Mouse (Mus musculus) gastrocnemius, postnatal 25 days (tissue): ENCODE measurements around the gene Atg101. TPM values are rescaled to one million over a fixed set of nuclear protein-coding genes. Genes with fewer than 3 reads are reported as not detected.

ENCODE experiments used
- DNase-seq: peaks from one replicate; pipeline ENCODE4 v3.0.0; 2022
- total RNA-seq, 2 experiments: library from RNA; stranded (reverse); gene quantifications; 1 replicate in 1 of 2; 2 replicates in 1 of 2; pipeline ENCODE4 v1.2.3; 2021

Gene Atg101
- total RNA-seq, 2 experiments from 2014 or later: 22.3 to 31.3 TPM

DNA sequence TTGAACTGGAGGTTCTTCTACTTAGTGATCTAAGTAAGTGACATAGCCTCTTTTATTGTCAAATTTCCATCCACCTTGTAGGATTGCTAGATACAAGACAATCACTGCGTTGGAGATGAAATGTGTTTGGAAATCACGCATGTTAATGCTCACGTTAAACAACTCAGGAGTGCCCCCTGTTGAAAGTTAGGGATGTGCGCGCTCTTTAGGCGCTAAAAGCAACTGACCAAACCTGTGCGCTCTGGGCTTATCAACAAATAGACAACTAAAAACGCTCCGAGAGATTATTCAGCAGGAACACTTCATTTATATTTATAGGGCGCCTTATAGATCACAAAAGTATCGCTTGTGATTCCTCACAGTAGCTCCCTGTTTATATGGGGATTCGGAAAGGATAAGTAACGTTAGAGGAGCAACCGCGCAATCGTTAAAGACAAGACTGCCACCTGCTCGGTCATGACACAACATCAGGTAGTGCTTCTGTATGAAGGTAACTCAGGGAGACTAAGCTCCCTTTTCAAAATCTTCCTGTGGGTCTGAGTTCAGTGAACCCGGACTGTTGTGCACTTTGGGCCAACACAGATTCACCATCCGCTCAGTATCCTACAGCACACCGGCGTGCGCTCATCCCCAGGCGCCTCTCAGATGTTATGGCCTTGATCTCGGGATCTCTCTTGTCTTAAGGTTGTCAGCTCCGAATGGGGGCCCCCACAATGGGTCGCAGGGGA, 725 bp upstream of the Atg101 start:
- no peak for DNase-seq

DNA sequence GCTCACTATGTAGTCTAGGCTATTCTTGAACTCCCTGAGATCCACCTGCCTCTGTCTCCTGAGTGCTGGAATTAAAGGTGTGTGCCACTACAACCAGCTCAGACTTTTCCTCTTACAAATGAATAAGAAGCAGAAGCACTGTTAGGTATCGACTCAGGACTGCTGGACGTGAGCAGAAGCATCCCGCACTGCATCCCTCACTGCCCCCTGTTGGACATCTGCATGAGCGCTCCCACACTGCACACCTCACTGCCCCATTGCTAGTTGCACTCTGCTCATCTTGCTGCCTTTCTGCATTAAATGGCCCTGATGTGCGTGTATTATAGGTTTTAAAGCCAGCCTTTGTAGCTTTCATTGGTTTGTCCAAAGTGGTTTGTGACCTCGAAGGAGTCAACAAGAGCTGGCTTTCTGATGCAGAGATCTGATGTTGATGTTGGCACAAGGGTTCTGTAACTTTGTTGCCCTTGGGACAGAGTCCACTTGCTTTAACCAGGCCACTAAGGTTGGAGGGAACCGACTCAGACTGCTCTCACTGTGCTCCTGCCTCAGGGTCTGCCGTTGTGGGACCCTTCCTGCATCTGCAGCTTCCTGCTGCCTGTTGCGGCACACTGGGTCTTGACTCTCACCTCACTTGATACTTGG, 2.2 kb downstream of the Atg101 start:
- no peak for DNase-seq

DNA sequence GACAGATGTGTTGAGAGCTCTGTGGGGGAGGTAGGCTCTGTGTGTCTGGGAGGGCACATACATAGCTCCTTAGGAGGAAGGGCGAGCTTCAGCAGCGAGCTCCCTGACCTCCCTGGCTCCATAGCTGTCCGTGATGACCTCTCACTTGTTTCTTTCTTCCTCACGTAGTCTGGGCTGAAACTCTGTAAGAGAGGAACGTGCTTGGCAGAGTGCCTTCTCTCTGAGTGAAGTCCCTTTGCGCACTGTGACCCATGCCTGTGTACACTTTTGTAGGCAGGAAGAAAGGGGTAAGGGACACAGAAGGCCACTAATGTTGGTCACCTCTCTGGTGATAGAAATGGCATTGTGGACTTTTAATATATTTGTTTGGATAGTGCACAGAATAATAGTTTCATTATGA, 3.3 kb downstream of the Atg101 start:
- no peak for DNase-seq

DNA sequence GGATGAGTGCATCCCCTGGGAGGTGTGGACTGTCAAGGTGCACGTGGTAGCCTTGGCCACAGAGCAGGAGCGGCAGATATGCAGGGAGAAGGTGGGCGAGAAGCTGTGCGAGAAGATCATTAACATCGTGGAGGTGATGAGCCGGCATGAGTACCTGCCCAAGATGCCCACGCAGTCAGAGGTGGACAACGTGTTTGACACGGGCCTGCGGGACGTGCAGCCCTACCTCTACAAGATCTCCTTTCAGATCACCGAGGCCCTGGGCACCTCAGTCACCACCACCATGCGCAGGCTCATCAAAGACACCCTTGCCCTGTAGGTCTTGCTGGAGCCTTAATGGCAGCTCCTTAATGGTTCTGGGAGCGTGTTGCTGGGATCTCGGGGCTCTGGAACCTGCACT, 6.3 kb downstream of the Atg101 start:
- DNase-seq: no peak

DNA sequence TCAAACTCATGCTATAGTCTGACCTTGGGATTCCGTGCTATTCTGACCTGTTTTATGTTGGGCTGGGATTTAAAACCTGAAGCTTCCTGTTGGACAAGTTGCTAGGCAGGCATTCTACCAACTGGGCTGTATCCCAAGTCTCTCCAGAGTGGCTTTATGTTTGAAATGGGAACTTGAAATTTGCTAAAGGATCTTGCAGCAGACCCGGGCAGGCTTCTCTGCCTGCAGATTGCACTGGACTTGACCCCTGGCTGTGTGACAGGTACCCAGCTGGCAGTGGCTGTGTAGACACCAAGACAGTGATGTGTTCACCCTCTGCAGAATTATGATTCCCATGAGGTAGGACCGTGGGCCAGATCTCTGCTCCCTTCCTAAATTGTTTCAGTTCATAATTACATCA, 7.9 kb downstream of the Atg101 start:
- DNase-seq: no peak

DNA sequence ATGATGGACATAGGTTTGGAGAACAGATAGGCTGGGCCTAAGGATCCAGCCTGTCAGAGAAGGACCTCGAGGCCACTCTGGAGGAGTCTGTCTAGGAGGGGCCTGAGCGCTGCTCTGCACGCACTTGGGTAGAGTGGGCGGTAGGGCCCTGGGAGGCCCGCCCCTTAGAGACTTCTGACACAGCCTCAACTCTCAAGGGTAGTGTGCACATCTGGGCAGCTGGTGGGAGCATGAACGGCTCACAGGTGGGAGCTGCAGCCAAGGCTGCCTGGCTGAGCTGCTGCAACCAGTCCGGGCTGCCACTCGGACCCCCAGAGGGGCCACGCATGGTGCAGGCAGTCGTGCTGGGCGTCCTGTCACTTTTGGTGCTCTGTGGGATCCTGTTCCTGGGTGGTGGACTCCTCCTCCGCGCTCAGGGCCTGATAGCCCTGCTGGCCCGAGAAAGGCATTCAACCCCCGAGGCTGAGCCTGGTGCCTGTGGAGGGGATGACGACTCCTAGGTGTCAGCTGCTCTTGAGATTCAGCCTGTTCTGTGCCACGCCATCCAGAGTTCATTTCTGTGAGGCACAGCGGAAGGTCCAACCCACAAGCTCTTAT, 9.1 kb downstream of the Atg101 start, which contains the start of gene 6030408B16Rik:
6030408B16Rik (plus strand) TSS at position 188 of the 597 bp plus-strand sequence.
- no peak for DNase-seq

DNA sequence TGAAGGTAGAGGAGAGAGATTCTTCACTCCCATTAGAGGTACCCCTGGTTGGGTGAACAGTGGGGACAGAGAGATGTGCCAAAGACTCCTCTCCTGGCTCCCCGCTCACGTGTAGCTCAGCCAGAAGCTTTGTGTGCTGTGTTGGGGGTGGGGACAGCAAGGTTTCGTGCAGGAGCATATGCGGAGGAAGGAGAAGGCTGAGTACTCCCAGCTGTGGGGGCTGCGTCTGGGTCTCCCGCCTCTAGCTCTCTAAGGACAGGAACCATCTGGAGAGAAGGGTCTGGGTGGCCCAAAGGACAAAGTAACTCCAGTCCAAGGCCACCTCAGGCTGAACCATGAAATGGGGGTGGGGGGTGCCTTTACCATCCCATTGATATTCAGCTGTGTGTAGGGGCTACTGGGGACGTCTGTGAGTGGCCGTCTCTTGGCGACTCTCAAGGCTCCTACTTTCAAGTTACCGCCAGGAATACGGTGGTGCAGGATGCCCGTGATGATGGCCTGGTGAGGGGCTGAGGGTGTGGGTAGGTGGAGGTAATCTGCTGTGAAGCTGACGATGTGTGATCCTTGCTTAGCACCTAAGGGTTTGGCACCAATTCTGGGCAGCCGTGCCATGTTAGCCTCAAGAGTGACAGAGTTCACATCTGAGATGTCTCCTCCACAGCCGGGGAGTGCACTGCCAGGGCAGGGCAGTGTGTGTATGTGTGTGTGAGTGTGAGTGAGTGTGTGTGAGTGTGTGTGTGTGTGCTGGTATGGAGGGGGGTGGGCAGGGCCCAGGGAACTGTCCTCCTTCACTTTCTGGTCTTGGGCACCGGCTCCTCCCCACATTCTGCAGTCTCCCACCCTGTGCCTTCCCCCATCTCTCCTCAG, 10.2 kb downstream of the Atg101 start:
- DNase-seq: no peak

DNA sequence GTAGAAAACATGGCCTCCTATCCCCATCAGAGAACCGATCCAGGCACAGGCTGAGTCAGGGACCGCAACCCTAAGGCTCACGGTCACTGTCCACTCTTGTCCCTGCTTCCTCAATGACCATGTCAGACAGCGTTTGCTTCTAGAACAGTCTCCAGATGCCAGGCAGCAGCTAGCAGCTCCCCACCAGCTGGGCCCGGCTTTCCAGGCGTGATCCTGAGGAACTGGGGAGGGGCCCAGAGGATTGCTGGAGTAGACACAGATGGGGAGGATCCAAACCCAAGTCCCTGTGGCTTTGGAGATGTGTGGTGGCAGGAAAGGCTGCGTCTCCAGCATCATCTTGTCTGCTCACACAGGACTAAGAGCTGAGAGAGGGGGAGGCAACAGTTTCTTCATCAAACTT, 11.0 kb downstream of the Atg101 start:
- no peak for DNase-seq

DNA sequence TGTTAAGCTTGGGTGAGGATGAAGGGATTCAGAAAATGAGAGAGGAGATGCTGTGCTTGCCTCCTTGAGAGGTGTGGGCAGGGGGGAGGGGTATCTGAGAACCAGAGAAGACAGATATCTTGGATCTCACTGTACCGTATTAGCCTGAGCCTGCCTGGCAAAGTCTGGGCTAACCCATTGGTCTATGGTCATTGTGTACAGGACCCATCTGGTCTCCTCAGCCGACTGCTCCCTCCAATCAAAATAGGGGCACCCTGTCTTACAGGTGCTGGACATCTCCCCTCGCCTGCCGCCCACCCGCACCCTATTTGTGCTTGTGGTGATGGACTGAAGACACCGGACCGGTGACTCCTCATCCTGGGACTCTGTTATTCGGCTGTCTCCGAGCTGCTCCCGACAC, 11.5 kb downstream of the Atg101 start:
- no peak for DNase-seq

DNA sequence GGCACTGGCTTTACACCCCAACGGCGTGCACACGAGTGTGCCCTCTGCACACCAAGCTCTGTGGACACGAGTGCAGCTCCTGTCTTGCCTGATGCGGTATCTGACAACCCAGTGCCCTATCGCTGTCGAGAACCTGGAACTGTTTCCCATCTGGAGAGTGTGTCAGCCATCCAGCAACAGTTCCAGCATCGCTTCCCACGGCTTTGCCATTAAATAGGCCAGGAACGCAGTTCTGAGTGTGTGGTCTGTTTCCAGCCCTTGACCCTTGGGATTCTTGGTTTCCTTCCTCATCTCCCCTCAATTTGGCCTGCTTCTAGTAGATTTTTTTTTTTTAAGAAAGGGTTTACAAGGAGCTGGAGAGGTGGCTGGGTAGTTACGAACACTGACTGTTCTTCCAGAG, 12.0 kb downstream of the Atg101 start:
- no peak for DNase-seq

DNA sequence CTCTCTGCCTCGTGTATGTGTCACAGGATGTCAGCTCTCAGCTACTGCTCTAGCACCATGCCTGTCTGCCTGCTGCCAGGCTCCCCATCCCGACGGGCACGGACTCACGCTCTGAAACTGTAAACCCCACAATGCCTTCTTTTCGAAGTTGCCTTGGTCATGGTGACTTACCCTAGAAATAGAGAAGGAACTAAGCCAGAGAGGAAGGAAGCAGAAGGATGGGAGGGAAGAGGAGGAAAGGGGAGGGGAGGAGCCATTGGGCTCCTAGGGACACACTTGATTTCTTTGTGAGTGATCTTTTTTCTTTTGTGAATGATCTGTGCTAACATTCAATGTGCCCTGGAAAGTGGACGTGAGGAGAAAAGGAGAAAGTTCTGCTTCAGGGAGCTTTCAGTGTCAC, 13.9 kb downstream of the Atg101 start:
- DNase-seq: no peak

DNA sequence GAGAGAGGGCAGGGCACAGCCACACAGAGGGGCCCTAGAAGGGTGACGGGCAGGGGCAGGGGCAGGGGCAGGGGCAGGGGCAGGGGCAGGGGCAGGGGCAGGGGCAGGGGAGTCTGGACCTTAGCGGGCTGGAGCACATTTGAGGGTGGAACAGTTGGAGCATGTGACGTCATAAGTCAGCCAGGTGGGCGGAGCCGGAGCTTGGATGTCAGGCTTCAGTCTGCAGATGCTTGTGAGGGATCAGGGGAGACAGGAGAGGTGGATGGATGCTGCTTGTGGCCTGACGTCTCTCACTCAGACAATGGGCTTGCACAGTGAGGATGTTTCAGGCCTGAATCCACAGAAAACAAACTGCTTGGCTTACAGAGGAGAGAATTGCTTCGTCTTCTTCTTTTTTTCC, 14.5 kb downstream of the Atg101 start:
- DNase-seq: no peak

DNA sequence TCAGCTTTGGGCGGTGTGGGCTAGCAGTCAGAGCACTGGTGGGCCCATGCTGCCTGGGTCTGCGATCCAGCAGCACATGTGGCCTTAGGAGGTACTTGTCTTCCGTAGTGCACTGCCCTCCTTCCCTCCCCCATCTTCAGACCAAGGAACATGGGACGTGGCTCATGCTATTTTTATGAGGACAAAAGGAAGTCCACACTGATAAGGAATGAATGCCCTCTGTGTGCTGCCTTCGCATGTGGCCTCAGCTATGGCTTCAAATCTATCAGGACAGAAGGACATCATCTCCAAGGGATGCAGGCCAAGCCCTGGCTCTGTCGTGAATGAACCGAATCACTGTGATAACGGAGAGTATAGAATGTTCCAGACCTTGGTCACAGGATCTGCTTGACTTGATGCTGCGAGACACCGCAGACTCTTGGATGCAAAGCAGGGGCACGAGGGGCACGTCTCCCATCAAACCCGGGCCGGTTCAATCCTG, 15.4 kb downstream of the Atg101 start:
- DNase-seq: no peak

DNA sequence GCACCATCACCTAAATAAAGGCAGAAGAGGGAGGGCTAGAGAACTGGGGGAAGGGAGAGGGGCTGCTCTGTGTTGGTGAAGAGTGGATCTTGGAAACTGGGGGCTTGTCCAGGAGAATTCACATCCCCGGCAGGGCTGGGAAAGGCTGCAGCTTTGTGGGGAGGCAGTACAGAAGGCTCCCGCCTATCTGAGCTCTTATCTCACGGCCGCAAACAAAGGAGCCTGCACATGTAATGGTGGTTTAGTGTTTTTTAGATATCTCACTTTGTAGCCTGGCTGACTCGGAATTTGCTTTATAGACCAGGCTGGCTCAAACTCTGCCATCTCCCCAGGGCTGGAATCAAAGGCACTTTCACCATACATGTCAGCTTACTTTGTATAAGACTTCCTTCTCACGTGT, 16.1 kb downstream of the Atg101 start:
- no peak for DNase-seq

DNA sequence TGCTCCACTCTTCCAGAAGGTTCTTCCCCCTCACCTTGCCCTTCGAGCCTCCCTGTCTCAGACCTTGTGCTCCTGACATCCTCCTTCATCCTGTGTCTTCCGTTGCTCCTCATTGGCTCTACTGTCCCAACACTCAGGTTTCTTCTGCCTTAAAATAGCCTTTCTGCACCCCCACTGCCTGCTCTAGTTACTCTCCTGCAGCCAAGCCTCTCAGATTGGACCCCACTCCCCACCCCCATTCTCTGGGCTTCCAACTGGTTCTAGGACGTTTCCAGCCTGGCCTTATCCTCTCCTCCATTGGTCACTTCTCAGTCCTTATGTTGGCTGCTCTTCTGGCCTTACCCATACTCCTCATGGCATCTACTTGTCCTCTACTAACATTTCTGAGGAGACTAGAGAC, 18.1 kb downstream of the Atg101 start:
- DNase-seq: peak; percentile 82

DNA sequence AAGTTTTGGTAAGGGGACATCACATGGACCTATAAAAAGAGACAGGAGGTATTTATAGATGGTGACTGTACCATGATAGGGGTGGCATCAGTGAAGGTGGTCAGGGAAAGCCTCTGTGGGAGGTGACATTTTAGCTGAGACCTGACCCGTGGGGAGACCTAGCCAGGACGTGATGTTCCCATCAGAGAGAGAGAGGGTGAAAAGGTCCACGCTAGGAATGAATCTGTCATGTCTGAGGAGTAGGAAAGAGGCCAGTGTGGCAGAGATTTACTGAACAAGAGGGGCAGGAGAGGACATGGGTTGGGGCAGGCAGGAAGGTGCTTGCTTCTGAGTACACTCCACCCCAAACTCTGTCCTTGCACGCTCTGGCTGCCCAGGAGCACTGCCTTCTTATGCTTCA, 19.8 kb downstream of the Atg101 start:
- DNase-seq: peak; percentile 81

DNA sequence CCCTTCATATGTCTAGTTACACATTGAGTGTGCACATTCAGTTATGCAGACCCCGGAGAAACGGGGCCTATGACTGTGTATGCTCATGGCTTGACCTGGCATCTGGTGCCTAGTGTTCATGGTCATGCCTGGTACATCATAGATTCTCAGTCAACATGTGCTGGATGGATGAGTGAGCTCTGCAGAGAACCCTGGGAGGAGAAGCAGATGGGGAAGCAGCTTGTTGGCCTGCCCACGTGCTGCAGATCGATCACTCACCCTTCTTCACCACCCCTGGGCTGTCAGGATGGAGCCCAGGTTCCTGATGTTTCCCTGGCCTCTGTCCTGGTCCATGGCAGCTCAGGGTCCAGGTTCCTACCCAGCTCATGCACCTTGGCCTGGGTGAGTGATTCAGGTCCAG, 22.4 kb downstream of the Atg101 start:
- no peak for DNase-seq

DNA sequence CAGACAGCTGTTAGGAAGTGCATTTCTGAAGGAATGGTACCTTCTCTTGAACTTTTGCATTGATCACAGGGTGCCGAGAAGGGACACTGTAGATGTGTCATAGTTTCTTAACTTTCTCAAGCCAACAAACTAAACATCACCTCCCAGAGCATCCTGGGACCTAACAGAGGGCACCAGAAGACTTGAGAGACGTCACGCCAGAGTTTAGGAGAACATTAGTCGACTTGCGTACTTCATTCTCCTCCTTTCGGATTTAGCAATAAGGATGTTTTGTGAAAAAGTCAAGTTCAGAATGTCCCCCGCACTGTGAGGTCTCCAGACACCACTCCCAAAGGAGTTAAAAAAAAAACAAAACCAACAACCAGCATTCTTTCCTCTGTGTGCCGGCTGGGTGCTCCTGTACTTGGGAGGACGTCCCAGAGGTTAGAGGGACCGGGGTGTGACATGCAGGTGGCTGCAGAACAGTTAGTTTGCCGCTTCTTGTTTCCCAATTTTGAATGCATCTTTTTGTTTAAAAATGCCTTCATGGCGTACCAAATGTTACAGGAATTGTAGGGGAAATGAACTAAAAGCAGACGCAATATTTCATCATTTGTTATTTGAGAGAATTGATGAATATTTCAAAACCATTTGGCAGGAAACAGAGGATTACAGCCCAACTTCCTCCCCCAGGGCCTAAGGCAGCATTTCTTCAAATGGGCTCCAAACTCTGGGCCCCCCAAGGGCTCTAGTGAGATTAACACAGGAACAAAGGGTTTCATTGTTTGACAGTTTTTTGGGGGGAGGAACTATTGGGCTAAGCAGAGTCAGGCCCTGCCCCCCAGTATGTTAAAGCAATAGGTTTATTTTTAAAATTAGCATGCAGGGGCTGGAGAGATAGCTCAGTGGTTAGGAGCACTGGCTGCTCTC, 24.6 kb downstream of the Atg101 start:
- peak; percentile 57 for DNase-seq

DNA sequence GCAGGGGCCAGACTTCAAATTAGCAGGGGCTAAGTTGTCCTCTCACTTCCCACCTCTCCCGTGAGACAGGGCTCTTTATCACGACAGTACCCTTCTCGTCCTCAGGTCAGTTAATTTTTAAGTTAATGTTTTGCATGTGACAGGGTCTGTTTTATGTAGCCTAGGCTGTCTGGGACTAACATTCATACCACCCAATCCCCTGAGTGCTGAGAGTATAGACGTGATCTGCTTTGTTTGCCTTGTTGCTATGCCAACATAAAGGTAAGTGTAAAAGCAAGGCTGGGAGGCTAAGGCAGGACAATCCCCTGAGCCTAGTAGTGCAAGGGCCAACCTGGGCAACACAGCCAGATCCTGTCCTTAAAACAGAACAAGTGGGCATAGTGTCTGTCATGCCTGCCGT, 25.4 kb downstream of the Atg101 start:
- DNase-seq: no peak

DNA sequence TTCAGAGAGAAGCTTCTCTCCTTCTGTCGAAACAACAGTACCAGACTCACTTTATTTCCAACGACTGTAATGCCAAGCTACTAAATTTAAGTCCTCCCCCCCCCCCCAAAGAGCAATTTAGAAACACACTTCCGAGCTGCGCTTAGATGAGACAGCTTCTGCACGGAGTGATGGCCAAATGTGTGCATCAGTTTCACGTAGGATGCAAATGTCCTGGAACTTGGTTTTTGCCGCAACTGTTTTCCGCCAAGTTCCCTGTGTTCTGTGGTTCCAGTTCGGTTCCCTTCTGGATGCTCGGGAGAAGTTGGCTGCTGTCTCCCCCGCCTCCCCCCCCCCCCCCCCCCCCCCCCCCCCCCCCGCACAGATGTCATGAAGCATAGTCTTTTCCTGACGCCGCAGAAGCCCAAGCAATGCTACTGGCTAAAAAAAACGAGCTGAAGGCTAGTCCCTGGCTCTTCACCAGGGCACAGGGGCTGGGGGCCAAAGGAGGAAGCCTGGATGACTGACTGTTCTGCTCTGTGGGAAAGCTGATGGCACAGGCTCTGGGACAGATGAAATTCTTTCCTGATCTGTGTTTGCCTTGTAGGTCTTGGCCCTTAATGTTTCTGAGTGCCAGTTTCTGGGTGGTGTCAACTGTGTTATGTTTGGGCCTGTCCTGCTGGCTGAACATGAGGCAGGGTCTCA, 27.2 kb downstream of the Atg101 start:
- peak; percentile 72 for DNase-seq

DNA sequence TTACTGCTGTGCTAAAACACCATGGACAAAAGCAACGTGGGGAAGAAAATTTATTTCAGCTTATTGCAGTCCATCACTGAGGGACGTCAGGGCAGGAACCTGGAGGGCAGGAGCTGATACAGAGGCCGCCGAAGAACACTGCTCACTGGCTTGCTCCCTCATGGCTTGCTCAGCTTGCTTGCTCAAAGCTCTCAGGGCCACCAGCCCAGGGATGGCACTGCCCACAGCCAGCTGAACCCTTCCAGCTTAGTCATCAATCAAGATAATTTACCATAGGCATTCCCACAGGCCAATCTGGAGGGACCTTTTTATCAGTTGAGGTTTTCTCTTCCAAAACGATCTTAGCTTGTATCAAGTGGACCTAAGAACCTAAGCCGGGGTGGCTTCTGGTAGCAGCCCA, 27.9 kb downstream of the Atg101 start:
- DNase-seq: no peak
